Mouse (Mus musculus) heart, adult 8-10 months (tissue): ENCODE results near the gene Morn3. TPM values are rescaled to one million over a fixed set of nuclear protein-coding genes. Genes with fewer than 3 reads are reported as not detected.

Experiments
- DNase-seq: peaks from one replicate; pipeline ENCODE4 v3.0.0; 2022; ENCODE audit warnings: low spot score
- total RNA-seq, 4 experiments: library from RNA; stranded (reverse); gene quantifications; 2 replicates each; pipeline ENCODE4 v1.2.4; 2022

Gene Morn3
- total RNA-seq, 4 experiments from 2014 or later: not detected

DNA sequence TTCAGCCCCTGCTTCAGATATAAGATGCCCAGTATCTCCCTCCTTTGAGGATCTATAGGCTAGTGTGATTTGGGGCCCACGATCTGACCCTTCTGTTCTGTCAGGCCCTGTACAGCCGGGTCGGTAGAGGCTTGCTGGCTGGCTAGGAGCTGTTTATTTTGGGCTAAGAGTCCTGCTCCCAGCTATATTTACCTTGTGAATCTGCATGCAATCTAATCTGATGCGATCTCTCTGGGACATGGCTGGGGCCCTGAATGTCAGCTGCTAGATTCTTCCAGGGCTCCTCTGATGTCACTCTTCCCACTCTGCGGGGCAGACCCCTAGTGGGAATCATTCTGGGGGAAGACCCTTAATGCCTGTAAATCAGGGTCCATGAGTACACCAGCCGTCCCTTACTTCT, 22.5 kb downstream of the Morn3 start:
- DNase-seq: no peak

GRCm38 (mm10) chr5:123023049-123023448, 23.8 kb downstream of the Morn3 start:
- no peak for DNase-seq

DNA sequence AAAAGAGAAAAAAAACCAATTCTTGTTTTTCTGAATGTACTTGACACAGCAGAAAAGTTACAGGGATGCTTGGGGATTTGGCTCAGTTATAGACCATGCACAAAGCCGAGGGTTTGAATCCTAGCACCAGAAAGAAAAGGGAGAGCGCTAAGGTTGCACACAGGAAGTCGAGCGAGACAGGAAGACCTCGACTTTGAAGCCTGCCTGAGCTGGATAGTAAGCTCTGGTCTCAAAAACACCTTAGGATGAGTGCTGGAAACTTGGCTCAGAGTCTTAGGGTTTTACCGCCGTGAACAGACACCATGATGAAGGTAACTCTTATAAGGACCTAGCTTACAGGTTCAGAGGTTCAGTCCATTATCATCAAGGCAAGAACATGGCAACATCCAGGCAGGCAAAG, 25.4 kb downstream of the Morn3 start:
- no peak for DNase-seq

DNA sequence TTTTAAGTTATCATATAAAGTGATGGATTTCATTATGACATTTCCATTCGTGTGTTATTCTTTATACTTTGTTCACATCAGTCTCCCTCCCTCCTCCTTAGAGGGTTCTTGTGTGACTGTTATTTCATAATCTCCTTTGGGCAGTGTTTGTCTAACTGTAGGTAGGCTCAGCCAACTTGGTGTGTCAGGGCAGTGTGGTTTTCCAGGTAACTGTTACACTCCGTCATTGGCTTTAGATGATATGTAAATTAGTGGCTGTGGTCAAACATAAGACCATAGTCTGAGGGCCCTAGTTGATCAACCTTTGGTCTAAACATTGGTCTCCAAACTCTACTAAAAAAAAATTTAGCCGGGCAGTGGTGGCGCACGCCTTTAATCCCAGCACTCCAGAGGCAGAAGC, 26.4 kb downstream of the Morn3 start:
- no peak for DNase-seq

DNA sequence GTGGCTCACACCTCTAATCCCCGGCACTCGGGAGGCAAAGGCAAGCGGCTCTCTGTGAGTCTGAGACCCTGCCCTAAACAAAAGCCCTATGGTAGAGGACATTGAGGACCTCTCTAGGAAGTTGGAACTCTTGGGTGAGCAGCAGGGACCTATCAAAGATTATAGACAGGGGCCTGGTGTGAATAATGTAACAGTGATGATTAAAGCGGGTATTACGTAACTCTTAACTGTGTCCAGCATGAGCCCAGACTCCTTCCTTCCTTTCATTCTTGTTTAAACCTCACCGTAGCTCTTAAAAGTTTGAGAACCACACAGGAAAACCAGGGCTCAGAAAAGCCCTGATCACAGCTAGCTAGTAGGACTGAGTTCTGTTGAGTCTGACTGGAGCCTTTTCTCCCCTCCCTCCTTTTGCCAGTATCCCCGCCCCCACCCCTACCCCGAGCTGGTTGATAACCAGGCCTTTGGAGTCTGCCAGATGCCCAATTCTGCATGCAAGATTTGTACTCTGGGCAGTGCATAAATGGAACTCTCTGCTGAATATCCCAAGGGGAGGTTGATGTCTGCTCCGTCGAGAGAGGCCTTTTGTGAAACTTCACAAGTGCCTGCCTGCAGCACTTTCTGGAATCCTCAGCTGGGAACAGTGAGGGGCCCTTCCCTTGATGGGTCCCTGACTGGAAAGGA, 27.3 kb downstream of the Morn3 start:
- DNase-seq: peak; percentile 60

DNA sequence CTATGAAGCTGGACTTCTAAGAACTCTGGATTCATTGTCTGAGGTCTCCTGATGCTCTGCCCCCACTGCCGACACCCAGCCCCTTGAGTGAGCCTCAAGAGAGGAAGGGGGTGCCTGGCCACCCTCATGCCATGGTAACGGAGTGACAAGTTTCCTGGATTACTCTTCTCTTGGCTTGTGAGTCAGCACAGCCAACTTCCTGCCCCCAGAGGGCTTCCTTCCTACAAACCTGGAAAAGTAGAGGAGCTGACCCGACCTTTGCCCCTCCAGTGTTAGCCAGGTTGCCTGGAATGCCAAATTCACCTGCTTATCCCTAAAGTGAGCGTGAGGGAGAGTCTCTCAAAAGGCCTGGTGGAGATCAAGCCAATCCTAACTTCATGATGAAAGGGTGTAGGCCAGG, 29.3 kb downstream of the Morn3 start:
- DNase-seq: no peak

- DNase-seq: no peak
Observed at GRCm38 (mm10) chr5:123015915-123016314, 30.9 kb downstream of the Morn3 start.

- DNase-seq: peak; percentile 98
Observed at GRCm38 (mm10) chr5:123014753-123015701, 31.8 kb downstream of the Morn3 start, which contains the start of gene Orai1. Orai1 (plus strand) TSS chr5:123015074.

DNA sequence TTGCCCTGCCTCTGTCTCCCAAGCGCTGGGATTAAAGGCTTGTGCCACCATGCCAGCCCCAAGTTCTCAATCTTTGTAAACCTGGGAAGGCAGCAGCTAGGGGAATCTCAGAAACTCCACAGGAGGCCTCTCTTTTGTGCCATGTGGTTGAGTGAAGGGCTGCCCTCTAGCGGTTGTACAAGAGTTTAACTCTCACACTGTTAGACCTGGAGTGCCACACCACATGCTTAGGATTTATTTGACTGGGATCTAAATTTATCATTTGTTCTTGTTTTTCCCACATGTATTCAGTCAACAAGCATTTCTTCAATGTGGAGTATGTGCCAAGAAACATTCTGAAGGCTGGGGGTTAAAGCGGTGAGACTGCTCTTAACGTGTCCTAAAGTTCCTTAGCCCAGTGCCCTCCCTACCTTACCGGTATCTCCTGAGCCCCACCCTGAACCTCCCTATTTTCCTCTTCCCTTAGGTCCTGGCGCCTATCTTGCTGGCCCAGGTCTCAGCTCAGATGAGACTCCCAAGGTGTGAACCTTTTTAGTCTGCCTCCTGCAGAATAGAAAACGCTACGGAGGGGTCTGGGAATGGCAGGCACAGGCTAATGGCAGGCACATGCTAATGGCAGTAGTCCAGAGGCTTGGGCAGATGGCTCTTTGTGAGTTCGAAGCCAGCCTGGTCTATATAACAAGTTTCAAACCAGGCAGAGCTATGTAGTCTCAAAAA, 33.1 kb downstream of the Morn3 start:
- peak; percentile 73 for DNase-seq

DNA sequence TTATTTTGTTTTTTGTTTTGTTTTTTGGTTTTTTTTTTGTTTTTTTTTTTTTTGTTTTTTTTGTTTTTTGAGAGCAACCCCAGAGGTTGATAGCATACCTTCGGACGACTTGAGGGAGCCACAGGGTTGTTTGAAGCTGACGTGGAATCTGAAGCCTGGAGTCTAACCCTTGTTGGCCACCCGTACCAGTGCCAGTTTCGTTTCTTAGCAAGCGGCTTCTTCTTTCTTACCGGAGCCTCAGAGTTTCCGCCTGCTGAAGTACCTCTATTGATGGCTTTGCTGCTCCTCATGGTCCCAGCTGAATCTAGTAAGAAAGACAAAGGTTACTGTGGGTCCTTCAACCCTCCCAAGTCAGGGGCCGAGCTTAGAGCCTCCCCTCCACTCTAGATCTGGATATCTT, 35.1 kb downstream of the Morn3 start:
- no peak for DNase-seq

DNA sequence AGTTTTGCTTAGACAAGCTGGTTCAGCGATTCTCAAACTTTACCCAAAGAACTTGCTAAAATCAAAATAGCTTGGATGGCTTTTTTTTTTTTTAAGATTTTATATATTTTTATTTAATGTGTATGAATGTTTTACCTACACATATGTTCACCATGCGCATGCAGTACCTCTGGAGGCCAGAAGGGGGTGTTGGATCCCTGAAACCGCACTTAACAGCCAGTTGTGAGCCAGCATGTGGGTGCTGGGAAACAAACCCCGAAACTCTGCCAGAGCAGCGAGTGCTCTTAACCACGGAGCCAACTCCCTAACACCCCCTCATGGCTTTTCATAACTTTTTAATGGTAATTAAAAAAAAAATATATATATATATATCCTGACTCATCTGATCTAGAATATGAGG, 36.0 kb downstream of the Morn3 start:
- DNase-seq: no peak

GRCm38 (mm10) chr5:123009873-123010272, 36.9 kb downstream of the Morn3 start:
- DNase-seq: no peak

DNA sequence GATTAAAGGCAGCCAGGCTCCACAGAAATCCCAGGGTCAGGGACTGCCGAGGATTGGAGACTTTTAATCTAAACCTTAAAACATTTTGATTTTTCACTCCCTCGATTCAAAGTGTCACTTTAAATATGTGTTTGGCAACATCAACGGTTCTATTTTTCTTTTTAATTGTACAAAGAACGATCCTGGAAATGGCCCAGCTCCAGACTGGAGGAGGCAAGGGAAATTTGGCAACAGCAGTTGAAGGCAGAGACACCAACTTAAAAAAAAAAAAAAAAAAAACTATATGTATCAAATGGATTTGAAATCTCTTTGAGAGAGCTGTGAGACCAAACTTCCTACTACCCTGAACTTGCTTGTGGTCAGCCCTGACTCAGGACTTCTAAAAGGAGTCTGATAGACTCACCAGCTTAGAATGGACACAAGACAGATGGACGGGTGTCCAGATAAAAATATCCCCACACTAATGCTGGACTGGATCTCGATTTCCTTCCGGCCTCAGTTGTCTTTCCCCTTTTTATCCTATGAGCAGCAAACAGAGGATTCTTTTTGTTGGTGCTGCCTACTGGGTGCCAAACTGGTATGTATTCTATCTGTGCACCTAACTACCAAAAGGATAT, 37.8 kb downstream of the Morn3 start:
- no peak for DNase-seq

- DNase-seq: no peak
Observed at GRCm38 (mm10) chr5:123005716-123006592, 40.9 kb downstream of the Morn3 start.

DNA sequence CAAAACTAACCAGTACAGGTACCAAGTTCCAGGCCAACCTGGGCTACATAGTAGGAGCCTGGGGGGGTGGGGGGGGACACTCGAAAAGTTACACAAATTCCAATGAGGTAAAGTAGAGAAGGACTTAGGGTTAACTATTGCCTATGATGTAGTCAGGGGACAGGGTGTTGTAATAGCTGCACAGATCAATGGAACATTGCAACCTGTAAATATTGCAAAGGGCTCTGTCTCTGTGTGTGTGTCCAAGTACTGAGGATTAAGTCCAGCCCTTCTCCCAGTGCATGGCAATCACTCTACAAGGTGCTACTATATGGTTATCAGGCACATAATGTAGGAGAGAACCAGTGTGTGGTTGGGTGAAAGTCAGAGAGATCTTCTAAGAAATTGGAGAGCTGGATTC, 45.9 kb downstream of the Morn3 start:
- no peak for DNase-seq

DNA sequence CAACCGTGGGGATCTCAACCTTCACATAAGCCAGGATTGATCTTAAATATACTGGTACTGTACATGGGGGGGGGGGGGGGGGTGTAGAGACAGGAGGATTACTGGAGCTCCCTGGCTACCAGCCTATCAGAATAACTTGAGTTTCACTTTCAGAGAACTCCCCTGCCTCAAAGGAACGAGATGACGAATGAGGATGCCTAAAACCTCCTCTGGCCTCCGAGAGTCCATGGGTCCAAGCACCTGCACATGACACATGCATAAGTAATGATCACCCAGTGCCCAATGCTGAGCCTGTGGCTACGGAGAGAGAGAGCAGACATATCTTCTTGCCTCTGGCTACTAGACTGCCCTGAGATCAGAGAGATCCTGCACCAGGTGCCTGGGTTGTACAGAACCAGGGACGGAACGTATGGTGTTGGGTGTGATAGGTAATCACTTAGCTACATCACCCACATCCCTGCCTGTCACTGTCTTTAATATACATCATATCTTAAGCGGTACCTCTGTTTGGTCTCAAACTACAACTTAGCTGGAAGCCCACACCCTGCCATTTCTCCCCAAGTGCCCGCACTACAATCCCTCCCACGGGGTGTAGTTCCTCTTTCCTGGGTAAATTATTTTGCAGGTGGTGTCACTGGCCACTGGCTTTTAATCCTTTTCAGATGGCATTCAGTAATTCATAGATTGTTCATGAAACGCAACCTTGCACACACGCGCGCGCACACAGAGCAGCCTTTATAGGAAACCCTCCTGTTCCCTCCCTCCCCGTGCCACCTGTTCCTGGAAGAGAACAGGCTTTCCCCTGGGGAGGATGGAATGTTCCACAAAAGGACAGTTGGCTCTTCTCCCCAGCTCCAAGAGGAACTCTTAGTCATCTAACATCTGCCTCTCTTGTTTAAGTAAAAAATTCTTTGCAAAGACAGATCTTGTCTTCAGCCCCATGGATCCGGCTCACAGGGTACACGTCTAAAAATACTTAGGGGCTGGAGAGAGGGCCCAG, 49.3 kb downstream of the Morn3 start:
- no peak for DNase-seq

DNA sequence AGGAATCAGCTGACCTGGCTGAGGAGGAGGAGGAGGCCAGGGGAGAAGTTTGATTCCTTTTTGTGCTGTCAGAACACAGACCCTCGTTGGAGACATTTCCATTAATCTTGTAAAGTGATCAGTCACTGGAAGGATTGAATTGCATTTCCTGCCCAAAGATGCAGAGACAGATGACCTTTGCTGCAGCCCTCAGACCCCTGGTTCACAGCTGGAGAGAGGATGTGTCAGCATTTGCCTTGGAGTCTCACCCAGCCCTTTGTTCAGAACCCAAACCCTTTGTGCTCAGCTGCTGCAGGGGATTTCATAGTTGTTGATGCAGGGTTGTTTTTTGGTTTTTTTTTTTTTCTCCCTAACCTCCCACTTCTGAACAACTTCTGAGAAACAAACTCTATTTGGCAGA, 51.9 kb downstream of the Morn3 start:
- DNase-seq: no peak

DNA sequence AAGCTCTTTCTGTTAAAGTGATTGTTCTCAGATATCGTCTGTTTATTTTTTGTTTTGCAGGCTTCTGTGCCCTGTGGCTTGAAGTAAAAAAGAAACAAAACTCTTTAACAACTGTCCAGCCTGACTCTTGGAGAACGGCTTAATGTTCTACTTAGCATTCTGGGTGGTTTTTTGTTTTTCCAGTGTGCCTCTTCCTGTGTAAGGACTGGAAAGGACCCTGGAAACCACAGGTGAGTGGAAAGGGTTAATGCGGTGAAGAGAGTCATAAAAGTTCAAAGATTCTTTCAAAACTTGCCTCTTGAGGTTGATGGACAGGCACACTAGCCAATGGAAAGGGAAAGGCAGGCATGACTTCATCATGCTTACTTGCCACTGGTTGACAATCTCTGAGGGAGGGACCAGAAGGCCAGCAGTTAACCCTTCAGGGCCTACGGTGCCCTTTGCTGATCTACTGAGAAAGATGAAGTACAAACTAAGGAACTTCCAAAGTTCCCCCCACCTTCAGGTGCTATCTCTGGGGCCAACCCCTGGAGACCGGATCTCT, 52.4 kb downstream of the Morn3 start:
- DNase-seq: peak; percentile 88

GRCm38 (mm10) chr5:122993811-122994210, 53.0 kb downstream of the Morn3 start:
- DNase-seq: no peak
